Mouse (Mus musculus): ENCODE data around the gene Cd28. TPM values are rescaled to one million over a fixed set of nuclear protein-coding genes. Genes with fewer than 3 reads are reported as not detected.
A peak's percentile ranks its signal among the peaks of the same experiment; 100 is the strongest.

The Cd28 gene
- total and polyA plus RNA-seq, 2 experiments from 2014 or later, result 0.11 to 0.48 TPM

- no peak overlapping the region for H3K27ac ChIP-seq (ENCODE audit: low read depth)
- 67% methylated on average over 7 of the region's 7 CpGs for WGBS
Measured at GRCm38 (mm10) chr1:60755391-60756243, 39.0 kb downstream of the Cd28 start.

GRCm38 (mm10) chr1:60757631-60758030 lies 41.0 kb downstream of the Cd28 start:
- no peaks in the 10 kb centered on the region for H3K27me3 ChIP-seq (ENCODE audit: control insufficient read depth, insufficient read depth, low read length)
- no peak for TF ChIP-seq CTCF (IDR thresholded peaks at IDR 0.05; ENCODE audit: low read depth)
- no peak for TF ChIP-seq EP300 (IDR thresholded peaks at IDR 0.05; ENCODE audit: low read depth)
- ATAC-seq (ENCODE audit: insufficient read depth, low read depth) (no peak), DNase-seq (ENCODE audit: low spot score) (no peak)
- 84% methylated on average over 2 of the region's 2 CpGs for WGBS
- H3K4me3 ChIP-seq (ENCODE audit: low read depth, low read length), result no peak overlapping the region
- no peaks in the 10 kb centered on the region for H3K9me3 ChIP-seq (replicated peaks; ENCODE audit: control insufficient read depth, low read length)
- H3K4me2 ChIP-seq (ENCODE audit: low read depth, low read length), result no peak overlapping the region
- H3K4me1 ChIP-seq (ENCODE audit: control insufficient read depth, insufficient read depth), result 0 out of 2 replicates have a peak, but pooled peaks cover 3% of the 10 kb centered on the region
- H3K27ac ChIP-seq (ENCODE audit: low read depth), result no peak overlapping the region
- H3K9ac ChIP-seq (replicated peaks; ENCODE audit: low read depth, low read length), result no peak overlapping the region
- H3K36me3 ChIP-seq (replicated peaks; ENCODE audit: control insufficient read depth, insufficient read depth, low read length), result no peaks in the 10 kb centered on the region

More at GRCm38 (mm10) chr1:60755391-60756243, 39.0 kb downstream of the Cd28 start:
- no peak overlapping the region for H3K4me2 ChIP-seq (ENCODE audit: low read depth, low read length)
- no peaks in the 10 kb centered on the region for H3K36me3 ChIP-seq (replicated peaks; ENCODE audit: control insufficient read depth, insufficient read depth, low read length)
- DNase-seq (ENCODE audit: low spot score) (no peak), ATAC-seq (ENCODE audit: insufficient read depth, low read depth) (no peak)
- TF ChIP-seq EP300 (IDR thresholded peaks at IDR 0.05; ENCODE audit: low read depth) (no peak), CTCF (IDR thresholded peaks at IDR 0.05; ENCODE audit: low read depth) (no peak)
- H3K9ac ChIP-seq (replicated peaks; ENCODE audit: low read depth, low read length), result no peak overlapping the region
- no peaks in the 10 kb centered on the region for H3K9me3 ChIP-seq (replicated peaks; ENCODE audit: control insufficient read depth, low read length)
- H3K27me3 ChIP-seq (ENCODE audit: control insufficient read depth, insufficient read depth, low read length), result no peaks in the 10 kb centered on the region
- H3K4me1 ChIP-seq (ENCODE audit: control insufficient read depth, insufficient read depth), result no peaks in the 10 kb centered on the region
- no peak overlapping the region for H3K4me3 ChIP-seq (ENCODE audit: low read depth, low read length)

GRCm38 (mm10) chr1:60758226-60758625 lies 41.6 kb downstream of the Cd28 start:
- H3K9me3 ChIP-seq (replicated peaks; ENCODE audit: control insufficient read depth, low read length), result no peaks in the 10 kb centered on the region
- no peak for DNase-seq (ENCODE audit: low spot score)

GRCm38 (mm10) chr1:60759563-60760335 lies 43.1 kb downstream of the Cd28 start:
- Histone ChIP-seq H3K36me3 (replicated peaks; ENCODE audit: control insufficient read depth, insufficient read depth, low read length) (no peaks in the 10 kb centered on the region), H3K27me3 (ENCODE audit: control insufficient read depth, insufficient read depth, low read length) (no peaks in the 10 kb centered on the region), H3K4me1 (ENCODE audit: control insufficient read depth, insufficient read depth) (0 out of 2 replicates have a peak, but pooled peaks cover 3% of the 10 kb centered on the region), H3K27ac (ENCODE audit: low read depth) (peak overlapping the region; percentile 34; the same call in 1 of the 2 replicates), H3K4me2 (ENCODE audit: low read depth, low read length) (no peak overlapping the region), H3K4me3 (ENCODE audit: low read depth, low read length) (no peak overlapping the region), H3K9me3 (replicated peaks; ENCODE audit: control insufficient read depth, low read length) (no peaks in the 10 kb centered on the region), H3K9ac (replicated peaks; ENCODE audit: low read depth, low read length) (no peak overlapping the region)
- TF ChIP-seq CTCF (IDR thresholded peaks at IDR 0.05; ENCODE audit: low read depth), result no peak
- no peak for TF ChIP-seq EP300 (IDR thresholded peaks at IDR 0.05; ENCODE audit: low read depth)
- no peak for ATAC-seq (ENCODE audit: insufficient read depth, low read depth)
- DNase-seq (ENCODE audit: low spot score), result no peak
- 68% methylated on average over 7 of the region's 7 CpGs for WGBS

More at GRCm38 (mm10) chr1:60758226-60758625, 41.6 kb downstream of the Cd28 start:
- no peak for TF ChIP-seq EP300 (IDR thresholded peaks at IDR 0.05; ENCODE audit: low read depth)
- no peak overlapping the region for H3K4me2 ChIP-seq (ENCODE audit: low read depth, low read length)
- 78% methylated on average over 1 of the region's 1 CpGs for WGBS
- H3K9ac ChIP-seq (replicated peaks; ENCODE audit: low read depth, low read length), result no peak overlapping the region
- H3K36me3 ChIP-seq (replicated peaks; ENCODE audit: control insufficient read depth, insufficient read depth, low read length), result no peaks in the 10 kb centered on the region
- no peak for ATAC-seq (ENCODE audit: insufficient read depth, low read depth)
- H3K27ac ChIP-seq (ENCODE audit: low read depth), result no peak overlapping the region; the same call in 1 of the 2 replicates
- H3K4me3 ChIP-seq (ENCODE audit: low read depth, low read length), result no peak overlapping the region
- no peaks in the 10 kb centered on the region for H3K27me3 ChIP-seq (ENCODE audit: control insufficient read depth, insufficient read depth, low read length)
- H3K4me1 ChIP-seq (ENCODE audit: control insufficient read depth, insufficient read depth), result 0 out of 2 replicates have a peak, but pooled peaks cover 3% of the 10 kb centered on the region

GRCm38 (mm10) chr1:60760475-60760874 lies 43.9 kb downstream of the Cd28 start:
- 75% methylated on average over 3 of the region's 3 CpGs for WGBS
- no peak overlapping the region for H3K4me2 ChIP-seq (ENCODE audit: low read depth, low read length)
- no peaks in the 10 kb centered on the region for H3K27me3 ChIP-seq (ENCODE audit: control insufficient read depth, insufficient read depth, low read length)
- no peak overlapping the region for H3K4me3 ChIP-seq (ENCODE audit: low read depth, low read length)
- DNase-seq (ENCODE audit: low spot score), result no peak
- H3K9ac ChIP-seq (replicated peaks; ENCODE audit: low read depth, low read length), result no peak overlapping the region
- TF ChIP-seq EP300 (IDR thresholded peaks at IDR 0.05; ENCODE audit: low read depth), result no peak
- TF ChIP-seq CTCF (IDR thresholded peaks at IDR 0.05; ENCODE audit: low read depth), result no peak
- H3K4me1 ChIP-seq (ENCODE audit: control insufficient read depth, insufficient read depth), result 0 out of 2 replicates have a peak, but pooled peaks cover 3% of the 10 kb centered on the region
- no peaks in the 10 kb centered on the region for H3K36me3 ChIP-seq (replicated peaks; ENCODE audit: control insufficient read depth, insufficient read depth, low read length)
- H3K27ac ChIP-seq (ENCODE audit: low read depth), result no peak overlapping the region
- no peak for ATAC-seq (ENCODE audit: insufficient read depth, low read depth)
- H3K9me3 ChIP-seq (replicated peaks; ENCODE audit: control insufficient read depth, low read length), result no peaks in the 10 kb centered on the region

All from heart, postnatal 0 days (tissue).